Mouse (Mus musculus) lung, embryonic 14.5 days (tissue): Measurements from ENCODE around the gene Gphb5. TPM values are rescaled to one million over a fixed set of nuclear protein-coding genes. Genes with fewer than 3 reads are reported as not detected.

Experiments
- ATAC-seq: fragments of 200-750 bp; cut with Nextera tagmentation; 2 replicates; pipeline ENCODE4 v1.8.0; 2017; ENCODE audit warnings: mild to moderate bottlenecking, moderate TSS enrichment, moderate library complexity; ENCODE audit not compliant: insufficient read depth
- DNase-seq: peaks from one replicate; pipeline ENCODE4 v3.0.0-alpha.2; 2015
- H3K27ac ChIP-seq: fragments of 300-500 bp; sonication (generic); 2 replicates; pipeline ENCODE4 v1.5.1; 2014; ENCODE audit warnings: low read depth, mild to moderate bottlenecking, moderate library complexity
- H3K27me3 ChIP-seq: fragments of 300-500 bp; sonication (generic); 2 replicates; pipeline ENCODE4 v1.6.1; 2014; ENCODE audit warnings: low read length, control low read depth; ENCODE audit not compliant: insufficient read depth
- H3K36me3 ChIP-seq: fragments of 300-500 bp; sonication (generic); 2 replicates; pipeline ENCODE4 v1.6.1; 2014; ENCODE audit warnings: control low read depth; ENCODE audit not compliant: insufficient read depth
- H3K4me1 ChIP-seq: fragments of 300-500 bp; sonication (generic); 2 replicates; pipeline ENCODE4 v1.6.1; 2014; ENCODE audit warnings: antibody characterized with exemption, control low read depth; ENCODE audit not compliant: insufficient read depth
- H3K4me2 ChIP-seq: fragments of 300-500 bp; sonication (generic); 2 replicates; pipeline ENCODE4 v1.6.1; 2014; ENCODE audit warnings: mild to moderate bottlenecking
- H3K4me3 ChIP-seq: fragments of 300-500 bp; sonication (generic); 2 replicates; pipeline ENCODE4 v1.5.1; 2014; ENCODE audit warnings: low read depth, low read length
- H3K9ac ChIP-seq: fragments of 300-500 bp; sonication (generic); 2 replicates; pipeline ENCODE4 v1.6.1; 2014
- H3K9me3 ChIP-seq: fragments of 300-500 bp; sonication (generic); 2 replicates; pipeline ENCODE4 v1.6.1; 2016; ENCODE audit warnings: low read depth, low read length, control low read depth
- CTCF ChIP-seq: IDR thresholded peaks from 2 replicates; pipeline ENCODE4 v1.5.1; 2016; ENCODE audit warnings: antibody characterized with exemption, low read depth
- whole genome bisulfite sequencing: fragments of 180-500 bp; shearing (Covaris S2); extraction: QIAGEN DNeasy Blood & Tissue Kit; methylation state at CpG from one replicate; pipeline ENCODE4 v1.1.7; 2014; 5-methylcytosine and 5-hydroxymethylcytosine counted together
- polyA plus RNA-seq: library from polyadenylated mRNA; unstranded; fragments of >200 nt; fragmentation: Nextera tagmentation; extraction: Ambion mirVana; gene quantifications from 2 replicates; pipeline ENCODE4 v1.2.1, GENCODE M21; 2014

Gene Gphb5
- polyA plus RNA-seq, 1 experiment from 2014 or later = not detected

GRCm38 (mm10) chr12:75362456-75362855, 54.1 kb downstream of the Gphb5 start:
- H3K9me3 ChIP-seq = no peaks in the 10 kb centered on the region
- no peak overlapping the region for H3K9ac ChIP-seq
- no peaks in the 10 kb centered on the region for H3K36me3 ChIP-seq
- H3K27ac ChIP-seq = no peak overlapping the region
- ATAC-seq (no peak), DNase-seq (no peak)
- H3K4me3 ChIP-seq = no peak overlapping the region
- H3K4me1 ChIP-seq = peaks cover 3% of the 10 kb centered on the region; the same call in 1 of the 2 replicates
- TF ChIP-seq CTCF = no peak
- no peak overlapping the region for H3K4me2 ChIP-seq
- H3K27me3 ChIP-seq = no peaks in the 10 kb centered on the region
- 90% methylated on average over 16 of the region's 16 CpGs for WGBS

Other genes starting within 250 kb of the Gphb5 start
- gene Kcnh5, start 239.4 kb downstream of the Gphb5 start, polyA plus RNA-seq = 0.05 TPM in 1 of 2 replicates, not detected in the other
- gene Rhoj, start 108.5 kb downstream of the Gphb5 start, polyA plus RNA-seq = 54.4 and 57.1 TPM in 2 replicates
- 19.9 and 20.3 TPM in 2 replicates for gene Ppp2r5e, start 179.5 kb upstream of the Gphb5 start, polyA plus RNA-seq